Mouse (Mus musculus) small intestine, adult 2 months (tissue): ENCODE results near the gene Fam166b.

Source experiments
- CTCF ChIP-seq: fragments of 200-500 bp; IDR thresholded peaks from 2 replicates; pipeline ENCODE4 v1.5.1; 2012; ENCODE audit warnings: low read depth, mild to moderate bottlenecking, control low read depth, inconsistent platforms, low read length, moderate library complexity, mixed read lengths; ENCODE audit not compliant: insufficient replicate concordance, insufficient read length; ENCODE audit errors: extremely low read depth
- POLR2A ChIP-seq: fragments of 200-500 bp; IDR thresholded peaks from 2 replicates; pipeline ENCODE4 v1.6.1; 2012; ENCODE audit warnings: low read depth, mild to moderate bottlenecking, control low read depth, inconsistent platforms, low read length, moderate library complexity

- TF ChIP-seq CTCF (no peak), POLR2A (no peak; the same call in none of the 2 replicates)
Observed at GRCm38 (mm10) chr4:43406162-43406971, 22.6 kb downstream of the Fam166b start.
